Mouse (Mus musculus) stomach, postnatal 0 days (tissue): Measurements from ENCODE around the gene Ptgfrn.

Experiments
- CTCF ChIP-seq: IDR thresholded peaks from 2 replicates; pipeline ENCODE4 v1.5.1; 2016; ENCODE audit warnings: antibody characterized with exemption, low read depth, mild to moderate bottlenecking, moderate library complexity
- EP300 ChIP-seq: optimal IDR thresholded peaks from 2 replicates; pipeline ENCODE3; 2016; ENCODE audit warnings: antibody characterized with exemption

DNA sequence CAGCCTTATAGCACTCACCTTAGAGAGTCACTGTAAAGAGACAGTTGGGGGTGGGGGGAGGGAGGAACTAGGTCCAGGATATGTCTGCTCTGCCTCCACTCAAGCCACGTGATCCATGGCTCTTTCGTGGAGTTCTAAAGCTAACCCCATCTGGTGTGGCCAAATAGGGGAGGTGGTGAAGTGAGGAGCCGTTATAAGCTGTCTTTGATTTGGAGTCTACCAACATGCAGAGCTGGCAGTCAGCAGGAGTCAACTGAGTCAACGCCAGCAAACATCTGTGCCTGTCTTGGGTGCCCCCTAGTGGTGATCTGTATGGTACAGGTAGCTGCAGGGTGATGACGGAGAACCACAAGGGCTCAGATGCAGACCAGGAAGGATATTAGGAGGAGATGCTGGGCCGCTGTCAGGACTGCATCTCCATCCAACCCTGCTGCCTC, 111.2 kb downstream of the Ptgfrn start:
- TF ChIP-seq CTCF (peak; percentile 90), EP300 (no peak)
